Mouse (Mus musculus) MEL (cell line): ENCODE results near the gene Degs2.

Experiments used
- CTCF ChIP-seq, 3 experiments: IDR thresholded peaks in 2 of 3; conservative IDR thresholded peaks in 1 of 3; 2 replicates each; pipeline ENCODE4 v1.5.1; 2011 to 2012; ENCODE audit warnings: low read length in 3 of 3, low read depth in 2 of 3, mild to moderate bottlenecking in 2 of 3, improper control_type of control experiment in 1 of 3, inconsistent platforms in 1 of 3, mixed read lengths in 1 of 3, moderate library complexity in 1 of 3; ENCODE audit not compliant: control insufficient read depth in 1 of 3, insufficient read depth in 1 of 3, poor library complexity in 1 of 3, severe bottlenecking in 1 of 3
- KAT2A ChIP-seq: conservative IDR thresholded peaks from 2 replicates; pipeline ENCODE4 v1.6.1; 2012; ENCODE audit warnings: low read depth, low read length, improper control_type of control experiment, inconsistent platforms
- NRF1 ChIP-seq: IDR thresholded peaks from 2 replicates; pipeline ENCODE4 v1.6.1; 2014; ENCODE audit warnings: low read depth, mild to moderate bottlenecking, inconsistent platforms, low read length, improper control_type of control experiment, moderate library complexity; ENCODE audit not compliant: poor library complexity, insufficient read depth, severe bottlenecking
- POLR2A ChIP-seq, 2 experiments: IDR thresholded peaks; 2 replicates each; pipeline ENCODE4 v1.6.1; 2011 to 2012; ENCODE audit warnings: low read length in 2 of 2, mild to moderate bottlenecking in 2 of 2, control low read depth in 1 of 2, improper control_type of control experiment in 1 of 2, low read depth in 1 of 2, moderate library complexity in 1 of 2; ENCODE audit not compliant: control insufficient read depth in 1 of 2, insufficient read depth in 1 of 2, poor library complexity in 1 of 2
- ZMIZ1 ChIP-seq: IDR thresholded peaks from 2 replicates; pipeline ENCODE4 v1.6.1; 2012; ENCODE audit warnings: low read depth, mild to moderate bottlenecking, inconsistent platforms, low read length, improper control_type of control experiment, moderate library complexity
- ZNF384 ChIP-seq: IDR thresholded peaks from 2 replicates; pipeline ENCODE4 v1.6.1; 2012; ENCODE audit warnings: low read depth, mild to moderate bottlenecking, inconsistent platforms, low read length, improper control_type of control experiment

GRCm38 (mm10) chr12:108671541-108671940 is 30.6 kb downstream of the Degs2 start:
- TF ChIP-seq ZMIZ1 (no peak), CTCF (IDR thresholded peaks at IDR 0.05 in 2 of 3, conservative IDR thresholded peaks at IDR 0.05 in 1 of 3; ENCODE audit: control insufficient read depth in 1 of 3, insufficient read depth in 1 of 3, low read depth in 2 of 3, low read length in 3 of 3, poor library complexity in 1 of 3, severe bottlenecking in 1 of 3) (no peak), ZNF384 (no peak), NRF1 (no peak), POLR2A (IDR thresholded peaks at IDR 0.05; ENCODE audit: control insufficient read depth in 1 of 2, insufficient read depth in 1 of 2, low read depth in 1 of 2, low read length in 2 of 2, poor library complexity in 1 of 2) (no peak), KAT2A (no peak)
